Mouse (Mus musculus): ENCODE measurements around the gene Fst.

GRCm38 (mm10) chr13:114459701-114460160, 980 bp upstream of the Fst start:
- TF ChIP-seq POLR2A (IDR thresholded peaks at IDR 0.05; ENCODE audit: insufficient read depth, low read depth, low read length) (no peak), EP300 (IDR thresholded peaks at IDR 0.05; ENCODE audit: insufficient read depth, low read depth, low read length) (no peak)

All from heart, adult 2 months (tissue).